Mouse (Mus musculus): ENCODE measurements around the gene Fcrl1. TPM values are rescaled to one million over a fixed set of nuclear protein-coding genes. Genes with fewer than 3 reads are reported as not detected.

Gene Fcrl1
- 1.1 TPM for polyA plus RNA-seq (2017; shearing (Covaris generic))

DNA sequence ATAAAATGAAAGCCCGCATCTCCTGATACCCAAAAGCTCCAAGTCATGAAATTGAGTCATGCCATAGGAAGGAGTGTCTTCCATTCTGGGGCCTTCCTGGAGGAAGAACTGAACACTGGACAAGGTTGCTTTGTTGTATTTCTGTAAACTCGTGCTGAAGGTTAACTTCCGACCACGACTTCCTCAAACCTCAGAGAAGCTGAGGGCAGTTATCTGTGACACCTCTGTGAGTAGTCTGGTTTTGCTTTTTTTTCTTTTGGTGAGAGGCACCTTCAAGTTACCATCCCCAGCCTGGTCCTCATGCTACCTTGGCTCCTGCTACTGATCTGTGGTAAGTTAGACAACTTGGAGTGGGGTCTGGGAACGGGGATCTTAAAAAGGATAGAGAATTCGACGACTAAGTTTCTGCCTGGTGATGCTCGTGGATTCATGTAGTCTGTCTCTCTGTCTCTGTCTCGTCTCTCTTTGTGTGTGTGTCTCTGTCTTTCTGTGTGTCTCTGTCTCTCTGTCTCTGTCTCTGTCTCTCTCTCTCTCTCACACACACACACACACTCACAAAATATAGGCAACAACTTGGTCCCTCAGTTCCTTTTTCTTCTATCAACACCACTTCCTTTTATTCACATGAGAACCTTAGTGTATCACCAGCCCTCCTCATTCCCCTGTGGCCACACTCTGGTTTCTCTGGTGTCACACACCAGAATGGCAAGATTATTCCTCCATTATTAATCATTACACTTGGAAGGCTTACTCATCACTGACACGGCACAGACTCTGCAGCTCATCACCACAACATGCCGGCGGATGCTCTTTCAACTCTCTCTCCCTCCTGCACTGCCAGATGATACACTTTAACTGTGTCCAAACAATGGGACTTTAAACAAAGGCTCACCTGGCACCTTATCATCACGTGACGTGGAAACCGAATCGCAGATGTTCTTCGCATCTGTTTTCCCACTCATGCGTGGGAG is at the start of gene Fcrl1:
Gene Fcrl1 (plus strand): TSS at position 193 of the 971 bp plus-strand sequence.

GRCm38 (mm10) chr3:87357581-87357980 is 18.6 kb upstream of the Fcrl1 start, which contains the start of gene Cd5l:
TSS of gene Cd5l (plus strand) at chr3:87357881.

DNA sequence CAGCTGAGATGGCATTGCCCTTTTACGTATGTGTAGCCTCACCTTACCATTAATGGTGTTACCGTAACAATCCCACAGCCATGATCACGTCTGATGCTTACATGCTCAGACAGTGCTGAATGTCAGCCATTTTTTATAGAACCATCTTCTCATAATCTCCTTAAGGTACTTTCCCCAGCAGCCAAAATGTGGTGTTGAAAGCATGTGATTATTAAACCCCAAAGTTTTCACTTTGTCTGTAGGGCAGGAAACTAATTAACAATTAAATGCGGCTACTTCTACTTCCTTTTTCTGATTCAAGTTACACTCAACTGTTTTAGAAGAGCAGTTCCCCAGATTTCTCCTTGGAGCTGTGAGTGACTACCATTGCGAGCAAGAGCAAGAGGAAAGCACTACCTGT is 59.3 kb downstream of the Fcrl1 start, which contains the start of gene Fcrl5:
Gene Fcrl5 (plus strand): TSS at position 295 of the 400 bp plus-strand sequence.

Other genes with a start within 250 kb of the Fcrl1 start
- not detected for gene Kirrel, start 201.6 kb upstream of the Fcrl1 start, polyA plus RNA-seq (2017; shearing (Covaris generic))
- not detected for gene Fcrls, start 112.6 kb upstream of the Fcrl1 start, polyA plus RNA-seq (2017; shearing (Covaris generic))
- not detected for gene Cd5l, start 18.5 kb upstream of the Fcrl1 start, polyA plus RNA-seq (2017; shearing (Covaris generic))
- not detected for gene Fcrl5, start 59.4 kb downstream of the Fcrl1 start, polyA plus RNA-seq (2017; shearing (Covaris generic))
- gene Etv3, start 149.0 kb downstream of the Fcrl1 start, polyA plus RNA-seq (2017; shearing (Covaris generic)), result 93.5 TPM
- gene Arhgef11, start 241.2 kb downstream of the Fcrl1 start, polyA plus RNA-seq (2017; shearing (Covaris generic)), result 27.1 TPM

Measured in naive thymus-derived CD4-positive, alpha-beta T cell, adult 5 months (primary cell).